Mouse (Mus musculus) B cell, adult 2 months (primary cell): Measurements from ENCODE around the gene Olfr564.

Experiments
- DNase-seq, 2 experiments: peaks; one replicate each; pipeline ENCODE4 v3.0.0; 2022

Gene Olfr564

DNA sequence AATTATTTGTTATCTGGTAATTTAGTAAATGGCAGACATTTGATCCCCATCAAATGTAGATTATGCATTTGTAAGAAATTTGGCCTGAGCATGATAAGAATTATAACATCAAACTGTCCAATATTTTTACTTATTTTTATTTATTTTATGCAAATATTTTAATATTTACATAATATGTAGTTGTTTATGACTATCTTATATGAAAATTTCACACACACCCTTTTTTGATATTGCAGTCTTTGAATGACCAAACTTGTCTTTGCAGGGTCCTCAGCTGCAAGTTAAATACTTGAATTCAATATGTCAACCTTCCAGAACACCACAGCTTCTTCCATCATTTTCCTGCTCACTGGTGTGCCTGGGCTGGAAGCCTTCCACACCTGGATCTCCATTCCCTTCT, at the start of gene Olfr564:
TSS of gene Olfr564 (plus strand) at position 301 of the 400 bp plus-strand sequence.
- DNase-seq = no peak

DNA sequence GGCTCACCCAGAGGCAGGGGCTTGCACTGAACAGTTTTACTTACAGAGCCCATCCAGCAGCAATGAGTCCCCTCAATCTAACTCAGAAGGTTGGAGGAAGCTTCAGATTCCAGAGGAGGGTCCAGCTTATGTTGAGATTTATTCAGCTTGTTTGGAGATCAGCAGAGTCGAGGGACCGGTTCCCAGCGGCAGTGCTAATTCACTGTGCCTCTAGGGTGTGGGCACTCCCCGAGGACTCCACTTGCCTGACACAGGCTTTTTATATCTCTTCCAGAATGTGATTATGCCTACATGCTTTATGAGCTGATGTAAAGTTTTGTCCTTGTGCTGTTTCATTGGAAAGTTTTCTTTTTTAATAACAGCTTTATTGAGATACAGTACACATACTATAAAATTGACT, 44.0 kb upstream of the Olfr564 start, which contains the start of the genes Olfr560 and Olfr78:
TSS of gene Olfr560 (minus strand) at position 101 of the 400 bp plus-strand sequence.
TSS of gene Olfr78 (minus strand) at position 206 of the 400 bp plus-strand sequence.
- DNase-seq = no peak

DNA sequence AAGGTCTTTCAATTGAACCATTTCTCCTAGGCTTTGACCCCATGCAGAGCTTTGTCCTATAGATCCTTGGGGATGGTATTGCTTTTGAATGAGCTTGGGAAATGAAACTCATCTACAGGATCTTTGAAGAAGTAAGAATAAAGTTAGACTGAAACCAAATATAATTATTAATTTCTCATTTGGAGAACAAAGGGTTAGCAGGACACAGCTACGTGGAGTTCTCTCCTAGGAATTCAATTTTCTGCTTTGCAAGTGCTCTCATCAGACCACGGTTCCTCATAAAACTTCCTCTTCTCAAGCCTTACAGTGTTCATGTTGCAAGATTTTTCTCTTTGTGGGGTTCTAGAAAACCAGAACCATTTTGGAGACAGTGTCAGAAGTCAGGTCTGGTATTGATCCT, 32.4 kb upstream of the Olfr564 start, which contains the start of gene Olfr561:
TSS of gene Olfr561 (plus strand) at position 301 of the 400 bp plus-strand sequence.
- no peak for DNase-seq
